Mouse (Mus musculus) left cerebral cortex, adult 2 months (tissue): ENCODE measurements at regions not wholly inside any gene's neighbourhood (a gene's known extent, or its start where the extent isn't known, plus 50 kb on each side); places are given as distances from the start of the nearest gene placed in this dataset.

Experiments used
- DNase-seq, 2 experiments: peaks; one replicate each; pipeline ENCODE4 v3.0.0; 2021 to 2022; ENCODE audit warnings: low spot score in 2 of 2, mixed read lengths in 1 of 2; ENCODE audit errors: extremely low spot score in 1 of 2
- H3K27ac ChIP-seq: fragments of 200-600 bp; 2 replicates; pipeline ENCODE4 v1.8.1; 2022
- H3K4me3 ChIP-seq: fragments of 200-600 bp; 2 replicates; pipeline ENCODE4 v1.8.1; 2022
- CTCF ChIP-seq: fragments of 200-600 bp; IDR thresholded peaks from 2 replicates; pipeline ENCODE4 v1.8.1; 2022; ENCODE audit warnings: antibody characterized with exemption, mild to moderate bottlenecking, moderate library complexity
- intact Hi-C: fragments of 180-260 bp; cut with DNase I; formaldehyde crosslinking; loops from one replicate; pipeline ENCODE4 v1.15.1; 2025

- intact Hi-C loops = no loop called here
- DNase-seq = no peak
- Histone ChIP-seq H3K4me3 (no peak overlapping the region), H3K27ac (no peak overlapping the region)
- TF ChIP-seq CTCF = no peak
These were observed 94.9 kb upstream of the Plscr5 start for GRCm38 (mm10) chr9:92097806-92098205.

- H3K27ac ChIP-seq = no peak overlapping the region
- peak; percentile 13 for TF ChIP-seq CTCF
- intact Hi-C loops = no loop called here
- no peak overlapping the region for H3K4me3 ChIP-seq
- no peak for DNase-seq
These were observed 63.2 kb upstream of the Plscr5 start for GRCm38 (mm10) chr9:92129504-92129903.

DNA sequence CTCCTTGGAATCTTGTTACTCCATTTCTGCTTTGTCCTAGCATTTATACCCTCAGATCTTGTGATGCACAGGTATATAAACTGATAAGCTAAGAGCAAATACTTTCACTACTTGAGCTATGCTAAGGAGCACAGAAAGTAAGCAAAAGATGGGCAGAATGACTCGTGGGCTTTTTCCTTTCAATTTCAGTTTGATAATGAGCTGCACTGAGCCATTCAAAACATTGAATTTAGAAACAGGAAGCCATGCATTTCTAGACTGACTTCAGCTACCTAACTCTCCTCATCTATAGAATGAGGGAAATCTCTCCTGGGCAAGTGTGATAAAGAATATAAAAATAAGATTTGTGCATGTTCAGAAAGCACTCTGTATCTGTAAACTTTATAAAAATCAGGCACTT, 62.3 kb upstream of the Plscr5 start:
- intact Hi-C loops = no loop called here
- no peak for TF ChIP-seq CTCF
- no peak overlapping the region for H3K4me3 ChIP-seq
- H3K27ac ChIP-seq = no peak overlapping the region
- no peak for DNase-seq

- no peak for DNase-seq
These were observed 60.3 kb upstream of the Plscr5 start for GRCm38 (mm10) chr9:92132440-92132839.

DNA sequence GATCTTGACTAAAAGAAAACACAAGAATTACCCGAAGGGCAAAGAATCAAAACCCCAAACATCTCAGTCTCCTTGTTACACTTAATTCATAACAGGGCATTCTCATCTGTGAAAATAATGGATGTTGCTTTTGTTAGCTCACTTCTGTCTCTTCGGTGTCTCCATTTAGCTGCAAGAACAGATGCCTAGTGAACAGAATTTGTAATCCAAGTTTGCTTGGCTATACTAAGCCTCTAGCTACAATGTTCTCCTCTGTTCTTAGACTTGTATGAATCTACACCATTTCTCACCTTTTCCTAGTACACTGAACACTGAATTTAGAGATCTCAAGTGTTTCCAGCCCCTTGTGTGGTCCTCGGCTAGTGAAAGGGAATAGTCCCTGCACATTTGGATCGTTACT, 50.8 kb upstream of the Plscr5 start:
- Histone ChIP-seq H3K4me3 (no peak overlapping the region), H3K27ac (peak overlapping the region; percentile 64)
- no peak for DNase-seq
- intact Hi-C loops = loop anchor here (10.0 kb wide), 2 partner anchors 233 to 733 kb away; no protein-coding TSS in a partner anchor
- TF ChIP-seq CTCF = no peak

More at GRCm38 (mm10) chr9:92132440-92132839, 60.3 kb upstream of the Plscr5 start:
- intact Hi-C loops = no loop called here
- TF ChIP-seq CTCF = no peak
- Histone ChIP-seq H3K27ac (no peak overlapping the region), H3K4me3 (no peak overlapping the region)
